Mouse (Mus musculus) heart, adult 2 months (tissue): ENCODE measurements around the gene Etfb. TPM values are rescaled to one million over a fixed set of nuclear protein-coding genes. Genes with fewer than 3 reads are reported as not detected.

Experiments used
- DNase-seq, 2 experiments: peaks; one replicate each; pipeline ENCODE4 v3.0.0; 2021
- H3K27ac ChIP-seq: fragments of 200-600 bp; 2 replicates; pipeline ENCODE4 v1.8.1; 2022
- H3K27me3 ChIP-seq: fragments of 200-500 bp; 2 replicates; pipeline ENCODE4 v1.6.1; 2012; ENCODE audit warnings: mild to moderate bottlenecking, low read length, inconsistent platforms, mixed read lengths; ENCODE audit not compliant: control insufficient read depth, insufficient read depth
- H3K36me3 ChIP-seq: fragments of 200-500 bp; 2 replicates; pipeline ENCODE4 v1.6.1; 2012; ENCODE audit warnings: low read length, inconsistent platforms; ENCODE audit not compliant: control insufficient read depth, insufficient read depth
- H3K4me1 ChIP-seq: fragments of 200-500 bp; 2 replicates; pipeline ENCODE4 v1.6.1; 2011; ENCODE audit warnings: low read length; ENCODE audit not compliant: control insufficient read depth, insufficient read depth
- H3K4me3 ChIP-seq: fragments of 200-600 bp; 2 replicates; pipeline ENCODE4 v1.8.1; 2022
- H3K79me2 ChIP-seq: fragments of 200-500 bp; replicated peaks from 2 replicates; pipeline ENCODE4 v1.6.1; 2012; ENCODE audit warnings: mild to moderate bottlenecking, inconsistent platforms, low read length, moderate library complexity, mixed read lengths; ENCODE audit not compliant: control insufficient read depth, insufficient read depth
- H3K9ac ChIP-seq: fragments of 200-500 bp; 2 replicates; pipeline ENCODE4 v1.6.1; 2012; ENCODE audit warnings: low read depth, mild to moderate bottlenecking, control low read depth, inconsistent platforms, low read length, mixed read lengths
- CTCF ChIP-seq: fragments of 200-600 bp; IDR thresholded peaks from 2 replicates; pipeline ENCODE4 v1.8.1; 2022; ENCODE audit warnings: antibody characterized with exemption, mild to moderate bottlenecking, moderate library complexity
- EP300 ChIP-seq: fragments of 200-500 bp; IDR thresholded peaks from 2 replicates; pipeline ENCODE4 v1.6.1; 2011; ENCODE audit warnings: low read depth, low read length, control low read depth; ENCODE audit not compliant: insufficient read depth
- POLR2A ChIP-seq: fragments of 200-500 bp; IDR thresholded peaks from 2 replicates; pipeline ENCODE4 v1.6.1; 2011; ENCODE audit warnings: mild to moderate bottlenecking, low read depth, low read length, control low read depth; ENCODE audit not compliant: insufficient read depth
- WGBS: fragments of 180-500 bp; shearing (Covaris S2); methylation state at CpG from one replicate; pipeline ENCODE4 v1.1.7; 2018; 5-methylcytosine and 5-hydroxymethylcytosine counted together
- intact Hi-C: fragments of 180-260 bp; cut with DNase I; formaldehyde crosslinking; loops from one replicate; pipeline ENCODE4 v1.15.1; 2025
- polyA plus RNA-seq: library from polyadenylated mRNA; depleted of rRNA; stranded (reverse); fragments of >200 nt; gene quantifications from 2 replicates; pipeline ENCODE4 v1.2.3, GENCODE M21; 2012
- total RNA-seq, 2 experiments: library from RNA; stranded (reverse); gene quantifications; 2 replicates each; pipeline ENCODE4 v1.2.3; 2021

Etfb gene
- total and polyA plus RNA-seq, 3 experiments = 731 to 1,384 (median 1,250) TPM

GRCm38 (mm10) chr7:43453599-43454355 is 9.9 kb downstream of the Etfb start:
- DNase-seq = no peak
- no peaks in the 10 kb centered on the region; the same call in 1 of the 2 replicates for H3K79me2 ChIP-seq
- H3K4me3 ChIP-seq = no peak overlapping the region
- H3K9ac ChIP-seq = no peak overlapping the region
- H3K36me3 ChIP-seq = 0 out of 2 replicates have a peak, but pooled peaks cover 2% of the 10 kb centered on the region
- WGBS = 56% methylated on average over 14 of the region's 14 CpGs
- peaks cover 9% of the 10 kb centered on the region; the same call in 1 of the 2 replicates for H3K4me1 ChIP-seq
- TF ChIP-seq POLR2A (no peak), EP300 (no peak), CTCF (no peak)
- intact Hi-C loops = no loop called here
- no peaks in the 10 kb centered on the region for H3K27me3 ChIP-seq
- no peak overlapping the region for H3K27ac ChIP-seq

GRCm38 (mm10) chr7:43454371-43454770 is 10.5 kb downstream of the Etfb start:
- H3K79me2 ChIP-seq = no peaks in the 10 kb centered on the region
- H3K4me3 ChIP-seq = no peak overlapping the region
- WGBS = 69% methylated on average over 6 of the region's 6 CpGs
- H3K27ac ChIP-seq = no peak overlapping the region
- TF ChIP-seq EP300 (no peak), POLR2A (no peak), CTCF (no peak)
- H3K36me3 ChIP-seq = 0 out of 2 replicates have a peak, but pooled peaks cover 2% of the 10 kb centered on the region
- H3K9ac ChIP-seq = no peak overlapping the region
- no peaks in the 10 kb centered on the region for H3K27me3 ChIP-seq
- H3K4me1 ChIP-seq = peaks cover 8% of the 10 kb centered on the region; the same call in 1 of the 2 replicates
- DNase-seq = no peak
- intact Hi-C loops = no loop called here

GRCm38 (mm10) chr7:43462851-43463250 is 19.0 kb downstream of the Etfb start, which contains the start of gene Vsig10l:
Vsig10l (plus strand) TSS chr7:43463151.
- 60% methylated on average over 4 of the region's 4 CpGs for WGBS
- H3K36me3 ChIP-seq = no peaks in the 10 kb centered on the region
- H3K79me2 ChIP-seq = no peaks in the 10 kb centered on the region
- no peak for TF ChIP-seq EP300
- TF ChIP-seq POLR2A = no peak
- TF ChIP-seq CTCF = no peak
- intact Hi-C loops = loop anchor here (10.0 kb wide), 1 partner anchor 178 kb away; no protein-coding TSS in a partner anchor
- no peak within 1 kb of the TSS for H3K4me3 ChIP-seq
- H3K27me3 ChIP-seq = no peaks in the 10 kb centered on the region
- DNase-seq = no peak
- H3K27ac ChIP-seq = no peak within 1 kb of the TSS
- H3K9ac ChIP-seq = no peak within 1 kb of the TSS
- H3K4me1 ChIP-seq = no peaks in the 10 kb centered on the region; the same call in 1 of the 2 replicates

GRCm38 (mm10) chr7:43463976-43464375 is 20.1 kb downstream of the Etfb start:
- no peak overlapping the region for H3K27ac ChIP-seq
- TF ChIP-seq POLR2A (no peak), CTCF (no peak), EP300 (no peak)
- H3K79me2 ChIP-seq = no peaks in the 10 kb centered on the region
- DNase-seq = no peak
- intact Hi-C loops = loop anchor here (10.0 kb wide), 1 partner anchor 179 kb away; no protein-coding TSS in a partner anchor
- no peaks in the 10 kb centered on the region for H3K36me3 ChIP-seq
- H3K4me3 ChIP-seq = no peak overlapping the region
- no peaks in the 10 kb centered on the region; the same call in 1 of the 2 replicates for H3K4me1 ChIP-seq
- WGBS = 83% methylated on average over 7 of the region's 7 CpGs
- H3K9ac ChIP-seq = no peak overlapping the region
- H3K27me3 ChIP-seq = no peaks in the 10 kb centered on the region

- peak overlapping the region; percentile 26; the same call in 1 of the 2 replicates for H3K27ac ChIP-seq
- peak overlapping the region; percentile 57 for H3K9ac ChIP-seq
- H3K27me3 ChIP-seq = no peaks in the 10 kb centered on the region
- peak; percentile 21 to 35 for DNase-seq
- WGBS = 11% methylated on average over 35 of the region's 35 CpGs
- H3K36me3 ChIP-seq = no peaks in the 10 kb centered on the region
- intact Hi-C loops = loop anchor here (5.0 to 10.0 kb wide), 2 partner anchors 112 to 180 kb away; partner anchors contain the start of gene Zfp719
- H3K4me3 ChIP-seq = peak overlapping the region; percentile 60
- TF ChIP-seq POLR2A (no peak), CTCF (peak; percentile 59; the same call in 1 of the 2 replicates), EP300 (no peak)
- H3K79me2 ChIP-seq = no peaks in the 10 kb centered on the region
- H3K4me1 ChIP-seq = no peaks in the 10 kb centered on the region; the same call in 1 of the 2 replicates
Measured at GRCm38 (mm10) chr7:43464864-43465343, 21.0 kb downstream of the Etfb start.
